Mouse (Mus musculus) cerebellum, adult 2 months (tissue): ENCODE data around the gene Sycn.

Experiments used
- CTCF ChIP-seq: fragments of 200-500 bp; IDR thresholded peaks from 2 replicates; pipeline ENCODE4 v1.5.1; 2011; ENCODE audit warnings: low read depth, mild to moderate bottlenecking, control low read depth, low read length, moderate library complexity, borderline replicate concordance; ENCODE audit not compliant: insufficient read depth
- POLR2A ChIP-seq: fragments of 200-500 bp; IDR thresholded peaks from 2 replicates; pipeline ENCODE4 v1.6.1; 2011; ENCODE audit warnings: low read length, control low read depth, borderline replicate concordance; ENCODE audit not compliant: insufficient read depth

GRCm38 (mm10) chr7:28532005-28532404, 8.7 kb upstream of the Sycn start:
- TF ChIP-seq CTCF (no peak), POLR2A (no peak)
